Mouse (Mus musculus): ENCODE measurements around the gene Ccdc167. TPM values are rescaled to one million over a fixed set of nuclear protein-coding genes. Genes with fewer than 3 reads are reported as not detected.

The Ccdc167 gene
- polyA plus RNA-seq, 1 experiment, result 11.9 TPM

GRCm38 (mm10) chr17:29756381-29756780 lies 39.5 kb upstream of the Ccdc167 start:
- TF ChIP-seq MYOD1 (IDR thresholded peaks at IDR 0.05; ENCODE audit: control insufficient read depth, insufficient read length, low read depth) (no peak), FOSL1 (IDR thresholded peaks at IDR 0.05; ENCODE audit: insufficient read depth, low read length, poor library complexity, severe bottlenecking) (no peak), MAX (IDR thresholded peaks at IDR 0.05) (no peak)

GRCm38 (mm10) chr17:29754510-29754909 lies 37.7 kb upstream of the Ccdc167 start:
- H3K79me2 ChIP-seq (ENCODE audit: control insufficient read depth, insufficient read depth), result no peaks in the 10 kb centered on the region
- TF ChIP-seq CEBPB (IDR thresholded peaks at IDR 0.05; ENCODE audit: low read depth) (no peak), FOSL1 (IDR thresholded peaks at IDR 0.05; ENCODE audit: insufficient read depth, low read length, poor library complexity, severe bottlenecking) (no peak), USF1 (IDR thresholded peaks at IDR 0.05; ENCODE audit: low read depth) (no peak), CTCF (IDR thresholded peaks at IDR 0.05; ENCODE audit: control insufficient read depth, insufficient read depth, insufficient read length) (no peak), MYOG (IDR thresholded peaks at IDR 0.05; ENCODE audit: control insufficient read depth, extremely low read depth, insufficient read length) (no peak)

More at GRCm38 (mm10) chr17:29756381-29756780, 39.5 kb upstream of the Ccdc167 start:
- no peak overlapping the region for H3K4me3 ChIP-seq (ENCODE audit: insufficient read depth, poor library complexity, severe bottlenecking)
- no peaks in the 10 kb centered on the region for H3K36me3 ChIP-seq (ENCODE audit: control insufficient read depth, insufficient read depth)
- H3K27me3 ChIP-seq (ENCODE audit: control insufficient read depth, insufficient read depth, insufficient read length), result peaks cover 24% of the 10 kb centered on the region
- no peaks in the 10 kb centered on the region for H3K79me3 ChIP-seq (ENCODE audit: low read depth)
- no peak overlapping the region for H3ac ChIP-seq (ENCODE audit: control insufficient read depth, insufficient read length, low read depth)
- no peaks in the 10 kb centered on the region for H3K79me2 ChIP-seq (ENCODE audit: control insufficient read depth, insufficient read depth)

GRCm38 (mm10) chr17:29747466-29747865 lies 30.6 kb upstream of the Ccdc167 start:
- peaks cover 70% of the 10 kb centered on the region for H3K27me3 ChIP-seq (ENCODE audit: control insufficient read depth, insufficient read depth, insufficient read length)
- no peaks in the 10 kb centered on the region for H3K36me3 ChIP-seq (ENCODE audit: control insufficient read depth, insufficient read depth)
- no peak overlapping the region for H3K4me3 ChIP-seq (ENCODE audit: insufficient read depth, poor library complexity, severe bottlenecking)
- H3ac ChIP-seq (ENCODE audit: control insufficient read depth, insufficient read length, low read depth), result no peak overlapping the region
- TF ChIP-seq MYOG (IDR thresholded peaks at IDR 0.05; ENCODE audit: control insufficient read depth, extremely low read depth, insufficient read length) (no peak), MYOD1 (IDR thresholded peaks at IDR 0.05; ENCODE audit: control insufficient read depth, insufficient read length, low read depth) (no peak), FOSL1 (IDR thresholded peaks at IDR 0.05; ENCODE audit: insufficient read depth, low read length, poor library complexity, severe bottlenecking) (no peak), CTCF (IDR thresholded peaks at IDR 0.05; ENCODE audit: control insufficient read depth, insufficient read depth, insufficient read length) (no peak), MAX (IDR thresholded peaks at IDR 0.05) (no peak)
- H3K79me3 ChIP-seq (ENCODE audit: low read depth), result no peaks in the 10 kb centered on the region
- H3K79me2 ChIP-seq (ENCODE audit: control insufficient read depth, insufficient read depth), result no peaks in the 10 kb centered on the region

More at GRCm38 (mm10) chr17:29754510-29754909, 37.7 kb upstream of the Ccdc167 start:
- H3K79me3 ChIP-seq (ENCODE audit: low read depth), result no peaks in the 10 kb centered on the region
- no peaks in the 10 kb centered on the region for H3K36me3 ChIP-seq (ENCODE audit: control insufficient read depth, insufficient read depth)
- peaks cover 37% of the 10 kb centered on the region for H3K27me3 ChIP-seq (ENCODE audit: control insufficient read depth, insufficient read depth, insufficient read length)
- no peak overlapping the region for H3K4me3 ChIP-seq (ENCODE audit: insufficient read depth, poor library complexity, severe bottlenecking)
- no peak overlapping the region for H3ac ChIP-seq (ENCODE audit: control insufficient read depth, insufficient read length, low read depth)

- no peaks in the 10 kb centered on the region for H3K79me2 ChIP-seq (ENCODE audit: control insufficient read depth, insufficient read depth)
- H3K36me3 ChIP-seq (ENCODE audit: control insufficient read depth, insufficient read depth), result no peaks in the 10 kb centered on the region
- H3K79me3 ChIP-seq (ENCODE audit: low read depth), result no peaks in the 10 kb centered on the region
- TF ChIP-seq FOSL1 (IDR thresholded peaks at IDR 0.05; ENCODE audit: insufficient read depth, low read length, poor library complexity, severe bottlenecking) (no peak), MYOG (IDR thresholded peaks at IDR 0.05; ENCODE audit: control insufficient read depth, extremely low read depth, insufficient read length) (no peak), CEBPB (IDR thresholded peaks at IDR 0.05; ENCODE audit: low read depth) (no peak), MAX (IDR thresholded peaks at IDR 0.05) (no peak), CTCF (IDR thresholded peaks at IDR 0.05; ENCODE audit: control insufficient read depth, insufficient read depth, insufficient read length) (no peak), USF1 (IDR thresholded peaks at IDR 0.05; ENCODE audit: low read depth) (no peak), MYOD1 (IDR thresholded peaks at IDR 0.05; ENCODE audit: control insufficient read depth, insufficient read length, low read depth) (no peak)
- peaks cover 23% of the 10 kb centered on the region for H3K27me3 ChIP-seq (ENCODE audit: control insufficient read depth, insufficient read depth, insufficient read length)
- H3ac ChIP-seq (ENCODE audit: control insufficient read depth, insufficient read length, low read depth), result no peak overlapping the region
- no peak overlapping the region for H3K4me3 ChIP-seq (ENCODE audit: insufficient read depth, poor library complexity, severe bottlenecking)
Measured at GRCm38 (mm10) chr17:29737849-29738804, 21.3 kb upstream of the Ccdc167 start.

GRCm38 (mm10) chr17:29736448-29737014 lies 19.7 kb upstream of the Ccdc167 start:
- H3K36me3 ChIP-seq (ENCODE audit: control insufficient read depth, insufficient read depth), result no peaks in the 10 kb centered on the region
- H3ac ChIP-seq (ENCODE audit: control insufficient read depth, insufficient read length, low read depth), result no peak overlapping the region

More at GRCm38 (mm10) chr17:29736448-29737014, 19.7 kb upstream of the Ccdc167 start:
- Histone ChIP-seq H3K79me2 (ENCODE audit: control insufficient read depth, insufficient read depth) (no peaks in the 10 kb centered on the region), H3K27me3 (ENCODE audit: control insufficient read depth, insufficient read depth, insufficient read length) (peaks cover 10% of the 10 kb centered on the region), H3K79me3 (ENCODE audit: low read depth) (no peaks in the 10 kb centered on the region), H3K4me3 (ENCODE audit: insufficient read depth, poor library complexity, severe bottlenecking) (no peak overlapping the region)
- TF ChIP-seq CTCF (IDR thresholded peaks at IDR 0.05; ENCODE audit: control insufficient read depth, insufficient read depth, insufficient read length), result no peak
- TF ChIP-seq MYOD1 (IDR thresholded peaks at IDR 0.05; ENCODE audit: control insufficient read depth, insufficient read length, low read depth), result no peak
- TF ChIP-seq USF1 (IDR thresholded peaks at IDR 0.05; ENCODE audit: low read depth), result no peak
- no peak for TF ChIP-seq MAX (IDR thresholded peaks at IDR 0.05)
- TF ChIP-seq FOSL1 (IDR thresholded peaks at IDR 0.05; ENCODE audit: insufficient read depth, low read length, poor library complexity, severe bottlenecking), result no peak
- TF ChIP-seq MYOG (IDR thresholded peaks at IDR 0.05; ENCODE audit: control insufficient read depth, extremely low read depth, insufficient read length), result no peak
- TF ChIP-seq CEBPB (IDR thresholded peaks at IDR 0.05; ENCODE audit: low read depth), result no peak

Measured in C2C12 (cell line).